Mouse (Mus musculus) myocyte (in vitro differentiated cells): ENCODE measurements at regions not wholly inside any gene's neighbourhood (a gene's known extent, or its start where the extent isn't known, plus 50 kb on each side); places are given as distances from the start of the nearest gene placed in this dataset.

Experiments
- MAX ChIP-seq: IDR thresholded peaks from one replicate; pipeline ENCODE4 v1.6.1; 2011; ENCODE audit warnings: low read depth, mild to moderate bottlenecking, control low read depth
- MYOD1 ChIP-seq, 3 experiments: IDR thresholded peaks; one replicate each; pipeline ENCODE4 v1.6.1; 2011; ENCODE audit warnings: control low read depth in 2 of 3, low read depth in 2 of 3, mild to moderate bottlenecking in 2 of 3, moderate library complexity in 1 of 3; ENCODE audit not compliant: insufficient read length in 2 of 3, control insufficient read depth in 1 of 3
- POLR2A ChIP-seq: IDR thresholded peaks from one replicate; pipeline ENCODE4 v1.6.1; 2011; ENCODE audit warnings: low read depth, mild to moderate bottlenecking, control low read depth, moderate library complexity; ENCODE audit not compliant: insufficient read length
- USF1 ChIP-seq: IDR thresholded peaks from one replicate; pipeline ENCODE4 v1.6.1; 2011; ENCODE audit warnings: low read depth, mild to moderate bottlenecking, control low read depth, moderate library complexity

DNA sequence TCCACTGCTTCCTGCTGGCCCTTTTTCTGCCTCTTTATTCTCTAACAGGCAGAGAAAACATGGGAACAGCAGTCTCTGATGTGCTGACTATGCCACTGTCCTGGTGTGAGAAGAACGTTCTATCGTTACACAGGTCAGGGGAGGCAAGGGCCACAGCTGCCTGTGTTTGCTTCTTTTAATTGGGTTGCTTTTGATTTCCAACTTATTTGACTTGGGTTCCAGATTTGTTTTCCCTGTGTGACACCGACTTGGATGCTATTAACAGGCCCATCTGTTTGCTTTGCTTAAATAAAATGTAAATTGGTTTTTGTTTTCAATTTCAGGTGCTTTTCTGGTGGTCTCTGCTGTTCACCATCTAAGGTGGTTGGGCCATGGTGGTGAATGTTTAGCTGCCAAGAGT is 225.8 kb downstream of the Gm5426 start:
- TF ChIP-seq MAX (no peak), POLR2A (no peak), USF1 (no peak), MYOD1 (IDR thresholded peaks at IDR 0.05; ENCODE audit: control insufficient read depth in 1 of 3, insufficient read length in 2 of 3, low read depth in 2 of 3) (no peak)
